Mouse (Mus musculus): ENCODE results near the gene Ykt6.

DNA sequence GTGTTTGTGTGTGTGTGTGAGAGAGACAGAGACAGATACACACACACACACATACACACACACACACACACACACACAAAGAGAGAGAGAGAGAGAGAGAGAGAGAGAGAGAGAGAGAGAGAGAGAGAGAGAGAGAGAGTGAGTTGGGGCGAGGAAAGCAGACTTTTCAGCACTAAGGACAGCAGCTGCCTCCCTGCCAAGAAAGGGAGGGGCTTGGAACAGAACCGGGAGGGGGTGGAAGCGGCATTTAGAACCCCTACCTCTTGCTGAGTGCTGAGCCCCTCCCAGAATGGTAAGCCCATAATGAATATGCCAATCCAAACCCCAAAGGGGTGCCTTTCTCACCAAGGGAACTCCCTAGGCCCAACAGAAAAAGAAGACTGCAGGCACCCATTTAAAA, 60.9 kb downstream of the Ykt6 start:
- no peak for TF ChIP-seq POLR2A (IDR thresholded peaks at IDR 0.05; ENCODE audit: borderline replicate concordance, control insufficient read depth, low read depth, low read length)
- TF ChIP-seq CTCF (IDR thresholded peaks at IDR 0.05; ENCODE audit: control insufficient read depth, insufficient read depth, low read length), result no peak

Measured in bone marrow, adult 2 months (tissue).